Mouse (Mus musculus): ENCODE data around the gene Scn5a. TPM values are rescaled to one million over a fixed set of nuclear protein-coding genes. Genes with fewer than 3 reads are reported as not detected.

The Scn5a gene
- total and polyA plus RNA-seq, 3 experiments = 0.03 TPM; not detected in 2

GRCm38 (mm10) chr9:119457122-119457521 lies 121.7 kb downstream of the Scn5a start (continued):
- TF ChIP-seq GATA1 (IDR thresholded peaks at IDR 0.05; ENCODE audit: low read depth, low read length) (no peak), RCOR1 (IDR thresholded peaks at IDR 0.05; ENCODE audit: low read depth, low read length) (no peak), ZNF384 (IDR thresholded peaks at IDR 0.05; ENCODE audit: low read depth, low read length) (no peak), MAX (IDR thresholded peaks at IDR 0.05; ENCODE audit: low read length) (no peak), E2F4 (IDR thresholded peaks at IDR 0.05; ENCODE audit: borderline replicate concordance, low read depth, low read length) (no peak)

GRCm38 (mm10) chr9:119455967-119456366 lies 122.8 kb downstream of the Scn5a start:
- 0 out of 2 replicates have a peak, but pooled peaks cover 1% of the 10 kb centered on the region for H3K79me2 ChIP-seq (ENCODE audit: control insufficient read depth, insufficient read depth, low read length, poor library complexity)
- no peaks in the 10 kb centered on the region for H3K9me3 ChIP-seq (replicated peaks; ENCODE audit: insufficient read depth, low read length)
- no peak overlapping the region for H3K4me3 ChIP-seq (ENCODE audit: control insufficient read depth in 1 of 2, insufficient read depth in 1 of 2, low read depth in 2 of 2, low read length in 2 of 2)
- TF ChIP-seq NRF1 (IDR thresholded peaks at IDR 0.05; ENCODE audit: insufficient read depth, low read depth, low read length, poor library complexity, severe bottlenecking) (no peak), TBP (IDR thresholded peaks at IDR 0.05; ENCODE audit: low read depth, low read length) (no peak), CTCF (IDR thresholded peaks at IDR 0.05 in 2 of 3, conservative IDR thresholded peaks at IDR 0.05 in 1 of 3; ENCODE audit: control insufficient read depth in 1 of 3, insufficient read depth in 1 of 3, low read depth in 2 of 3, low read length in 3 of 3, poor library complexity in 1 of 3, severe bottlenecking in 1 of 3) (no peak), USF2 (IDR thresholded peaks at IDR 0.05; ENCODE audit: borderline replicate concordance in 1 of 2, insufficient read depth in 1 of 2, low read depth in 1 of 2, low read length in 2 of 2) (no peak), MAX (IDR thresholded peaks at IDR 0.05; ENCODE audit: low read length) (no peak), POLR2A (IDR thresholded peaks at IDR 0.05; ENCODE audit: control insufficient read depth in 1 of 2, insufficient read depth in 1 of 2, low read depth in 1 of 2, low read length in 2 of 2, poor library complexity in 1 of 2) (no peak)
- no peak overlapping the region for H3K9ac ChIP-seq (ENCODE audit: control insufficient read depth, low read depth, low read length, poor library complexity, severe bottlenecking)
- H3K27me3 ChIP-seq (ENCODE audit: control insufficient read depth in 1 of 2, insufficient read depth in 2 of 2, low read length in 2 of 2) = no peaks in the 10 kb centered on the region
- no peak overlapping the region for H3K27ac ChIP-seq (ENCODE audit: control insufficient read depth, low read depth, low read length)
- no peaks in the 10 kb centered on the region; a peak in 1 of 4 replicates for H3K36me3 ChIP-seq (ENCODE audit: control insufficient read depth in 1 of 2, insufficient read depth in 2 of 2, low read length in 2 of 2)
- H3K4me1 ChIP-seq (ENCODE audit: control insufficient read depth in 1 of 2, insufficient read depth in 2 of 2, low read length in 2 of 2) = no peaks in the 10 kb centered on the region
- DNase-seq (ENCODE audit: low read depth, low spot score) = no peak

GRCm38 (mm10) chr9:119445737-119446136 lies 133.1 kb downstream of the Scn5a start:
- no peaks in the 10 kb centered on the region for H3K9me3 ChIP-seq (replicated peaks; ENCODE audit: insufficient read depth, low read length)
- H3K9ac ChIP-seq (ENCODE audit: control insufficient read depth, low read depth, low read length, poor library complexity, severe bottlenecking) = peak overlapping the region; percentile 88
- H3K4me3 ChIP-seq (ENCODE audit: control insufficient read depth in 1 of 2, insufficient read depth in 1 of 2, low read depth in 2 of 2, low read length in 2 of 2) = peak overlapping the region; percentile 69 to 79
- H3K79me2 ChIP-seq (ENCODE audit: control insufficient read depth, insufficient read depth, low read length, poor library complexity) = peaks cover 15% of the 10 kb centered on the region
- peaks cover 0 to 11% of the 10 kb centered on the region in 2 experiments; a peak in 1 of 4 replicates for H3K4me1 ChIP-seq (ENCODE audit: control insufficient read depth in 1 of 2, insufficient read depth in 2 of 2, low read length in 2 of 2)
- H3K27me3 ChIP-seq (ENCODE audit: control insufficient read depth in 1 of 2, insufficient read depth in 2 of 2, low read length in 2 of 2) = no peaks in the 10 kb centered on the region
- 0 out of 2 replicates have a peak overlapping the region, but pooled peaks have one; percentile 1 for H3K27ac ChIP-seq (ENCODE audit: control insufficient read depth, low read depth, low read length)
- H3K36me3 ChIP-seq (ENCODE audit: control insufficient read depth in 1 of 2, insufficient read depth in 2 of 2, low read length in 2 of 2) = peaks cover 2 to 7% of the 10 kb centered on the region in 2 experiments
- DNase-seq (ENCODE audit: low read depth, low spot score) = peak; percentile 80
- TF ChIP-seq MAX (IDR thresholded peaks at IDR 0.05; ENCODE audit: low read length) (no peak; the same call in 1 of the 2 replicates), ZC3H11A (IDR thresholded peaks at IDR 0.05; ENCODE audit: low read depth, low read length) (no peak), BHLHE40 (IDR thresholded peaks at IDR 0.05; ENCODE audit: borderline replicate concordance, low read depth, low read length) (no peak), GABPA (IDR thresholded peaks at IDR 0.05; ENCODE audit: low read depth, low read length) (no peak), SIN3A (IDR thresholded peaks at IDR 0.05; ENCODE audit: low read length) (no peak), POLR2AphosphoS2 (IDR thresholded peaks at IDR 0.05; ENCODE audit: low read length) (no peak), EP300 (IDR thresholded peaks at IDR 0.05; ENCODE audit: low read depth in 1 of 2, low read length in 2 of 2) (0 out of 4 replicates have a peak, but pooled peaks of 1 of the 2 experiments have one; percentile 20), MXI1 (IDR thresholded peaks at IDR 0.05; ENCODE audit: low read depth, low read length) (peak; percentile 78), ZKSCAN1 (IDR thresholded peaks at IDR 0.05; ENCODE audit: low read depth, low read length) (no peak), GATA1 (IDR thresholded peaks at IDR 0.05; ENCODE audit: low read depth, low read length) (no peak), TCF12 (IDR thresholded peaks at IDR 0.05; ENCODE audit: low read depth, low read length) (no peak), CHD1 (IDR thresholded peaks at IDR 0.05; ENCODE audit: low read depth, low read length) (no peak), HCFC1 (IDR thresholded peaks at IDR 0.05; ENCODE audit: low read depth, low read length) (0 out of 2 replicates have a peak, but pooled peaks have one; percentile 55), USF2 (IDR thresholded peaks at IDR 0.05; ENCODE audit: borderline replicate concordance in 1 of 2, insufficient read depth in 1 of 2, low read depth in 1 of 2, low read length in 2 of 2) (no peak), KAT2A (conservative IDR thresholded peaks at IDR 0.05; ENCODE audit: low read depth, low read length) (no peak), TBP (IDR thresholded peaks at IDR 0.05; ENCODE audit: low read depth, low read length) (no peak), CTCF (IDR thresholded peaks at IDR 0.05 in 2 of 3, conservative IDR thresholded peaks at IDR 0.05 in 1 of 3; ENCODE audit: control insufficient read depth in 1 of 3, insufficient read depth in 1 of 3, low read depth in 2 of 3, low read length in 3 of 3, poor library complexity in 1 of 3, severe bottlenecking in 1 of 3) (no peak), MYC (IDR thresholded peaks at IDR 0.05; ENCODE audit: low read depth, low read length) (no peak), MYB (IDR thresholded peaks at IDR 0.05; ENCODE audit: low read depth, low read length) (no peak), NRF1 (IDR thresholded peaks at IDR 0.05; ENCODE audit: insufficient read depth, low read depth, low read length, poor library complexity, severe bottlenecking) (0 out of 2 replicates have a peak, but pooled peaks have one; percentile 5), ETS1 (IDR thresholded peaks at IDR 0.05; ENCODE audit: low read depth, low read length) (no peak), SMC3 (IDR thresholded peaks at IDR 0.05; ENCODE audit: low read depth, low read length) (no peak), CHD2 (IDR thresholded peaks at IDR 0.05; ENCODE audit: low read length) (no peak), ELF1 (IDR thresholded peaks at IDR 0.05; ENCODE audit: low read depth, low read length) (peak; percentile 28; the same call in 1 of the 2 replicates)
